Mouse (Mus musculus): ENCODE results near the gene Crhr1. TPM values are rescaled to one million over a fixed set of nuclear protein-coding genes. Genes with fewer than 3 reads are reported as not detected.

Crhr1 gene
- polyA plus RNA-seq, 1 experiment from 2014 or later = not detected

DNA sequence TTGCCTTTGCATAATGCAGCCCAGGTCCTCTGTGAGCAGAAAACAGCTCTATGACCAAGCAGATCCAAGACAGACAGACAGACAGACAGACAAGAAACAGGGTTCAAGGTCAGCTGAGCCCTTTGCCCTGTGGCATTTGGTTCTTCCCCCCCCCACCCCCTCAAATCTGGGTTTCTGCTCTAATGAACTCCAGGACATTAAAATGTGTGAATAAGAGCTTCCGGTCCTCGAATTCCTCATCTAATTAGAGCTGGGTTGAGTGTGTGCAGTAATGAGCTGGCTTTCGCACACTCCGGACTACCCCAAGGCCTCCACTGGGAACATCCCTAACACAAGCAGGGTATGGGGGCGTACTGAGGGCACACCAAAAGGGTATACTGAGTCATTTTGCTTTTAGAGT is 18.3 kb downstream of the Crhr1 start:
- no peaks in the 10 kb centered on the region for H3K4me1 ChIP-seq (ENCODE audit: insufficient read depth)
- no peaks in the 10 kb centered on the region for H3K9me3 ChIP-seq (ENCODE audit: low read length)
- DNase-seq (no peak), ATAC-seq (no peak)
- H3K4me2 ChIP-seq (ENCODE audit: low read depth, low read length) = no peak overlapping the region
- H3K9ac ChIP-seq (replicated peaks) = no peak overlapping the region
- TF ChIP-seq CTCF (IDR thresholded peaks at IDR 0.05; ENCODE audit: low read depth) (no peak), EP300 (IDR thresholded peaks at IDR 0.05; ENCODE audit: low read depth) (no peak)
- no peak overlapping the region for H3K4me3 ChIP-seq (ENCODE audit: low read depth, low read length)
- H3K36me3 ChIP-seq (replicated peaks; ENCODE audit: insufficient read depth, low read length) = no peaks in the 10 kb centered on the region
- H3K27me3 ChIP-seq (ENCODE audit: insufficient read depth, low read length) = no peaks in the 10 kb centered on the region
- 83% methylated on average over 5 of the region's 5 CpGs for WGBS (ENCODE audit: insufficient replicate concordance)
- no peak overlapping the region for H3K27ac ChIP-seq (ENCODE audit: low read depth)

DNA sequence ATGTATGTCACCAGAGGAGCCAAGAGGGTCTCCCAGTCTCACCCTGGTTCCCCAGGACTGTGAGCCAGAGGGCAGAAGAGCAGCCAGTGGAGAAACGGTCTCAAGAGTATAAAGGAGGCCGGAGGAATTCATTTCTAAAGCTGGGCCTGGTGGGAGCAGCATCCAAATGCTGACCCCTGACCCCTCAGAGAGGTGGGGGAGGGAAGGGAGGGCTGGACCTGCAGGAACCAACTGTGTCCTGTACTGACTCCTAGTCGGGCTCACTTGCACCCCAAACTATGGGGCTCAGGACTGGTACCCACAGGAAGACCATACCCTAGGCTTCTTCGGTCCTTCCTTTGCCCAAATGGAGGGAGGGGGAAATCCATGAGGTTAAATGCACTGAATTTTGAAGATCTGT is 21.7 kb downstream of the Crhr1 start:
- no peak overlapping the region for H3K4me2 ChIP-seq (ENCODE audit: low read depth, low read length)
- no peaks in the 10 kb centered on the region for H3K4me1 ChIP-seq (ENCODE audit: insufficient read depth)
- ATAC-seq = no peak
- no peaks in the 10 kb centered on the region for H3K36me3 ChIP-seq (replicated peaks; ENCODE audit: insufficient read depth, low read length)
- H3K27ac ChIP-seq (ENCODE audit: low read depth) = no peak overlapping the region
- H3K27me3 ChIP-seq (ENCODE audit: insufficient read depth, low read length) = peaks cover 22% of the 10 kb centered on the region
- DNase-seq = no peak
- no peak overlapping the region for H3K4me3 ChIP-seq (ENCODE audit: low read depth, low read length)
- H3K9ac ChIP-seq (replicated peaks) = no peak overlapping the region
- WGBS (ENCODE audit: insufficient replicate concordance) = 70% methylated on average over 4 of the region's 4 CpGs
- H3K9me3 ChIP-seq (ENCODE audit: low read length) = no peaks in the 10 kb centered on the region
- no peak for TF ChIP-seq EP300 (IDR thresholded peaks at IDR 0.05; ENCODE audit: low read depth)

DNA sequence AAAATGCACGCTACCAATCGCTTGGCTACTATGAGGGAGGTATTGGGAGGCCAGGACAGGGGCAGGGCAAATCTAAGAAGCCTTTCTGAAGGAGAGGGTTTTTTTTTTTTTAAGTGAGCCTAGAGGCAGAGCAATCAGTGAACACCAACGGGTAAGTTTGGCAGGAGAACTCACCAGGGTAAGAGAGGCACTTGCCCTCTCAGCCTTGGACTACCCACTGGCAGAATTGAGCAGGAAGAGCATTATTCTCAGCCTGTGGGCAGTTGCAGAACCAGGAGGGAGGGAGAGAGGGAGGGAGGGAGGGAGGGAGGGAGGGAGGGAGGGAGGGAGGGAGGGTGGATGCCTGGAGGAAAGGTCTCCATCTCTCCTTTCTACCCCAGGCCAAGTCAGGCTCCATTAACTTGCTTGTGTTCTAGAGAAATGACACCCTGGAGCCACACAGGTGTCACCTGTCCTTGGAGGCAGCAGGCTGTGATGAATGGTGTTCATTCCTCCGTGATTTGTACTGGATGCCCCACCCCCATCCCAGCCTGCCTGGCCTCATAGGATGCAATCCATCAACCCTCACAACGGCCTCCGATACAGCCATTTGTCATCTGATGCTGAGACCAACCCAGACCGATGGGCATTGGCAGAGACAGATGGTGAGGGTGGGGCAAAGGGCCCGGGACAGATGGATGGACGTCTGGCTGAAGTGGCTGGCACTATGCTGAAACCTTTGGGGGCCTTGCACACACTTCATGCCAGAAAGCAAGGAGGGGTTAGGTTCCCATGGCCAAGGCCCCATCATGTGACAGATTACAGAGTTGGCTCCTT is 22.4 kb downstream of the Crhr1 start:
- TF ChIP-seq CTCF (IDR thresholded peaks at IDR 0.05; ENCODE audit: low read depth) = no peak
- TF ChIP-seq EP300 (IDR thresholded peaks at IDR 0.05; ENCODE audit: low read depth) = no peak
- Histone ChIP-seq H3K9ac (replicated peaks) (no peak overlapping the region), H3K27ac (ENCODE audit: low read depth) (no peak overlapping the region), H3K4me2 (ENCODE audit: low read depth, low read length) (no peak overlapping the region), H3K27me3 (ENCODE audit: insufficient read depth, low read length) (peaks cover 22% of the 10 kb centered on the region), H3K9me3 (ENCODE audit: low read length) (no peaks in the 10 kb centered on the region), H3K4me1 (ENCODE audit: insufficient read depth) (no peaks in the 10 kb centered on the region), H3K4me3 (ENCODE audit: low read depth, low read length) (no peak overlapping the region), H3K36me3 (replicated peaks; ENCODE audit: insufficient read depth, low read length) (no peaks in the 10 kb centered on the region)
- WGBS (ENCODE audit: insufficient replicate concordance) = 50% methylated on average over 9 of the region's 9 CpGs
- DNase-seq (no peak), ATAC-seq (no peak)

DNA sequence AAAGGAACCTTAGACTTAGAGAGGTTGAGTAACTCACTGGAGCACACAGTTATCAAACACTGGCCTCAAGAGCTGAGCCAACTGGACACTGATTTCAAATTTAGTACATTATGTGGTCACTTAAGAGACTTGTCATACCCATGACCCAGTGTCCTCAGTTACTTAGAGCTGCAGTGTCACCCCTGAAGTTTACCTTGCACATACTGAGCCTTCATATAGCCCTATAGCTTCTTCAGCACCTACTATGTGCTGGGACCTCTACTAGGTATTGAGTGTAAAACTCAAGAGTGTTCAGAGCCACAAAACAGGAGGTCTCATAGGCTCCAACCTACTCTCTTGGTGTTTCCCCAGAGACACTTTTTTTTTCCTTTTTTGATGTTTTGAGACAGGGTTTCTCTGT is 23.2 kb downstream of the Crhr1 start:
- Histone ChIP-seq H3K4me1 (ENCODE audit: insufficient read depth) (no peaks in the 10 kb centered on the region), H3K27me3 (ENCODE audit: insufficient read depth, low read length) (peaks cover 22% of the 10 kb centered on the region), H3K36me3 (replicated peaks; ENCODE audit: insufficient read depth, low read length) (no peaks in the 10 kb centered on the region), H3K27ac (ENCODE audit: low read depth) (no peak overlapping the region), H3K4me2 (ENCODE audit: low read depth, low read length) (no peak overlapping the region), H3K9ac (replicated peaks) (no peak overlapping the region), H3K4me3 (ENCODE audit: low read depth, low read length) (no peak overlapping the region), H3K9me3 (ENCODE audit: low read length) (no peaks in the 10 kb centered on the region)
- no peak for ATAC-seq
- TF ChIP-seq EP300 (IDR thresholded peaks at IDR 0.05; ENCODE audit: low read depth) = no peak
- TF ChIP-seq CTCF (IDR thresholded peaks at IDR 0.05; ENCODE audit: low read depth) = no peak
- DNase-seq = no peak

DNA sequence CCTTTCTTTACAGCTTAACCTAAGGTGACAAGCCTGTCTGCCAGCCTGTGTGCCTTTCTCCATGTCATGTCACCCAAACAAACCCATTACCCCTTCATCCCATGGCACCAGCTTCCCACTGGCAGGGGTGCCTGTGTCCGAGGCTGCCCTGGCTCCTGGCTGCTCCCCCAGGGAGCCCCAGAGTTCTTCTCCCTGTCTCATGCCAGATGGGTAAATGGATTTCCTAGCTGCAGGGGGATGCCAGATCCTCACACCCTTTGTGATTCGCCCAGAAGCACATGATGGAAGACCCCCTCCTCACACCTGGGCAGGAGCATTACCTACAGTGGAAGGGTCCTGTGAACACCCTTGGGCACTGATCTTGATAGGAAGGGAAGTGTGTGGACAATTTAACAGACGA is 23.7 kb downstream of the Crhr1 start:
- Histone ChIP-seq H3K4me1 (ENCODE audit: insufficient read depth) (no peaks in the 10 kb centered on the region), H3K9ac (replicated peaks) (no peak overlapping the region), H3K4me2 (ENCODE audit: low read depth, low read length) (no peak overlapping the region), H3K27ac (ENCODE audit: low read depth) (no peak overlapping the region), H3K36me3 (replicated peaks; ENCODE audit: insufficient read depth, low read length) (no peaks in the 10 kb centered on the region), H3K9me3 (ENCODE audit: low read length) (no peaks in the 10 kb centered on the region), H3K27me3 (ENCODE audit: insufficient read depth, low read length) (peaks cover 22% of the 10 kb centered on the region), H3K4me3 (ENCODE audit: low read depth, low read length) (no peak overlapping the region)
- 48% methylated on average over 3 of the region's 3 CpGs for WGBS (ENCODE audit: insufficient replicate concordance)
- ATAC-seq = no peak
- no peak for DNase-seq
- no peak for TF ChIP-seq CTCF (IDR thresholded peaks at IDR 0.05; ENCODE audit: low read depth)
- TF ChIP-seq EP300 (IDR thresholded peaks at IDR 0.05; ENCODE audit: low read depth) = no peak

DNA sequence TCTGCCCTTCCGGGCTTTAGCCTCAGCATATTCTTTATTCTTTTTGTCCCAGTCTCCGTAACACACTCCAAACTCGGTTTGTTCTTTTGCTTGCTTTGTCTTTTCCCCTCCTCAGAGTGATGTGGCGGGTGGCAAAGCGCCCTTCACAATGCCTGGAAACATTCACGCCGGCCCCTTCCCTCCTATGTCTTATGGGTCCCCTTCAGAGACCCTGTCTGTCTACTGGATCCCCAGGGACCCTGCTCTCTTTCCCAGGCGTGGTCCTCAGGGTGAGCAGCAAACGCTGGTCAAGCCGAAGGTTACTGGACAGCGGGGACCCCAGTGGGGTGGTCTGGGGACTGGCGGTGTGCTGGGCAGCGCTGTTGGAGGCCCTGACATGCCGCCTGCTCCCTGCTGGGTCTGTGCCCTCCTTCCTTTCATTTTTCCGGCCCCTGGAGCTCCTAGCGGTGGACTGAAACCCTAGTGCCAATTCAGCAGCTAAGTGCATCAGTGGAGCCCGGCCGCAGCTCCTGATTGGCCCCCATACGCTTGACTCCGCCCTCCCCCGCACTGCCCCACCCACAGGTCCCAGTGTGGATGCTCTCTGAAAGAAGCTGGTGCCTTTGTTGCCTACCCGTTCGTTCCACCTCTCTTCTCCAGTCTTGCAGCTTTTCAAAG is 25.1 kb downstream of the Crhr1 start:
- Histone ChIP-seq H3K27ac (ENCODE audit: low read depth) (no peak overlapping the region), H3K9ac (replicated peaks) (no peak overlapping the region), H3K4me2 (ENCODE audit: low read depth, low read length) (no peak overlapping the region), H3K4me1 (ENCODE audit: insufficient read depth) (no peaks in the 10 kb centered on the region), H3K27me3 (ENCODE audit: insufficient read depth, low read length) (peaks cover 22% of the 10 kb centered on the region), H3K4me3 (ENCODE audit: low read depth, low read length) (no peak overlapping the region), H3K9me3 (ENCODE audit: low read length) (no peaks in the 10 kb centered on the region), H3K36me3 (replicated peaks; ENCODE audit: insufficient read depth, low read length) (no peaks in the 10 kb centered on the region)
- DNase-seq (peak; percentile 35), ATAC-seq (no peak)
- WGBS (ENCODE audit: insufficient replicate concordance) = 10% methylated on average over 23 of the region's 23 CpGs
- no peak; the same call in 1 of the 2 replicates for TF ChIP-seq CTCF (IDR thresholded peaks at IDR 0.05; ENCODE audit: low read depth)
- TF ChIP-seq EP300 (IDR thresholded peaks at IDR 0.05; ENCODE audit: low read depth) = no peak

All from liver, postnatal 0 days (tissue).